Mouse (Mus musculus) activated CD4-positive, CD25-positive, alpha-beta regulatory T cell, adult 4 months (primary cell): ENCODE measurements around the gene Bard1. TPM values are rescaled to one million over a fixed set of nuclear protein-coding genes. Genes with fewer than 3 reads are reported as not detected.

Experiments
- ATAC-seq: one replicate; pipeline ENCODE4 v1.8.0; 2017
- polyA plus RNA-seq, 2 experiments: library from polyadenylated mRNA; unstranded; fragments of 100-300 nt; shearing (Covaris generic); gene quantifications; one replicate each; pipeline ENCODE4 v1.2.1; 2017

Bard1 gene
- polyA plus RNA-seq, 2 experiments from 2014 or later, result 1.3 to 1.7 TPM

GRCm38 (mm10) chr1:71052252-71052651 lies 50.7 kb downstream of the Bard1 start:
- ATAC-seq, result no peak

GRCm38 (mm10) chr1:71045141-71045540 lies 57.8 kb downstream of the Bard1 start:
- ATAC-seq, result no peak

GRCm38 (mm10) chr1:71043951-71044350 lies 59.0 kb downstream of the Bard1 start:
- ATAC-seq, result no peak

- ATAC-seq, result peak; percentile 57
These were observed 65.9 kb downstream of the Bard1 start for GRCm38 (mm10) chr1:71036999-71037398.

GRCm38 (mm10) chr1:71035565-71035964 lies 67.4 kb downstream of the Bard1 start:
- no peak for ATAC-seq

- no peak for ATAC-seq
These were observed 80.2 kb downstream of the Bard1 start for GRCm38 (mm10) chr1:71022766-71023165.

- no peak for ATAC-seq
These were observed 88.6 kb downstream of the Bard1 start for GRCm38 (mm10) chr1:71014345-71014744.

GRCm38 (mm10) chr1:71005998-71006397 lies 96.9 kb downstream of the Bard1 start:
- ATAC-seq, result no peak

GRCm38 (mm10) chr1:71004177-71004576 lies 98.8 kb downstream of the Bard1 start:
- no peak for ATAC-seq

GRCm38 (mm10) chr1:71003741-71004140 lies 99.2 kb downstream of the Bard1 start:
- no peak for ATAC-seq

GRCm38 (mm10) chr1:70997377-70997993 lies 105.5 kb downstream of the Bard1 start:
- no peak for ATAC-seq

- ATAC-seq, result no peak
These were observed 106.2 kb downstream of the Bard1 start for GRCm38 (mm10) chr1:70996766-70997165.
